ENCODE assay signal across 8 mouse cellular contexts in genomic region chr5:26903786-26904185, GRCm38 (mm10).
DNase-seq lines count a peak whose midpoint lies in the region; ATAC-seq and TF ChIP-seq lines count a peak whose summit lies in the region.

No protein-coding gene starts in this region.

- H3K27ac ChIP-seq in liver, embryonic 12.5 days, result no peak overlapping the region
- H3K27ac ChIP-seq in liver, postnatal 0 days (ENCODE audit: low read depth), result no peak overlapping the region
- H3K27ac ChIP-seq in heart, embryonic 16.5 days (ENCODE audit: low read length), result no peak overlapping the region

- no peaks in the 10 kb centered on the region for H3K36me3 ChIP-seq in liver, embryonic 12.5 days
- no peaks in the 10 kb centered on the region for H3K36me3 ChIP-seq in liver, postnatal 0 days (replicated peaks; ENCODE audit: insufficient read depth, low read length)
- no peaks in the 10 kb centered on the region for H3K36me3 ChIP-seq in heart, embryonic 16.5 days (ENCODE audit: control insufficient read depth, insufficient read depth)

- WGBS in liver, embryonic 12.5 days (ENCODE audit: insufficient replicate concordance), result 6% methylated on average over 9 of the region's 9 CpGs
- WGBS in liver, postnatal 0 days (ENCODE audit: insufficient replicate concordance), result 5% methylated on average over 9 of the region's 9 CpGs
- WGBS in heart, embryonic 16.5 days, result 3% methylated on average over 9 of the region's 9 CpGs

- no peak for TF ChIP-seq EP300 in liver, postnatal 0 days (IDR thresholded peaks at IDR 0.05; ENCODE audit: low read depth)

- H3K4me1 ChIP-seq in liver, embryonic 12.5 days, result no peaks in the 10 kb centered on the region
- no peaks in the 10 kb centered on the region for H3K4me1 ChIP-seq in liver, postnatal 0 days (ENCODE audit: insufficient read depth)
- peaks cover 6% of the 10 kb centered on the region for H3K4me1 ChIP-seq in heart, embryonic 16.5 days (ENCODE audit: control insufficient read depth, insufficient read depth, low read length)

- no peak for DNase-seq in liver, postnatal 0 days
- peak; percentile 69 to 74 for DNase-seq in cerebellum, postnatal 36 days
- peak; percentile 66 to 72 for DNase-seq in left cerebral cortex, postnatal 14 days (ENCODE audit: low spot score in 2 of 2)
- peak; percentile 67 to 68 for DNase-seq in right cerebral cortex, postnatal 10 days (ENCODE audit: low spot score in 2 of 2)
- DNase-seq in thymus, adult 18-20 months, result no peak

- no peak overlapping the region for H3K4me3 ChIP-seq in liver, embryonic 12.5 days
- no peak overlapping the region for H3K4me3 ChIP-seq in liver, postnatal 0 days (ENCODE audit: low read depth, low read length)
- H3K4me3 ChIP-seq in heart, embryonic 16.5 days (ENCODE audit: low read length), result peak overlapping the region; percentile 31

- intact Hi-C loops in left cerebral cortex, postnatal 14 days (cut with DNase I), result loop anchor here (5.0 kb wide), 1 partner anchor 129 kb away; no protein-coding TSS in a partner anchor

- H3K9me3 ChIP-seq in liver, embryonic 12.5 days (replicated peaks), result no peaks in the 10 kb centered on the region
- no peaks in the 10 kb centered on the region for H3K9me3 ChIP-seq in liver, postnatal 0 days (ENCODE audit: low read length)
- H3K9me3 ChIP-seq in heart, embryonic 16.5 days (replicated peaks; ENCODE audit: control insufficient read depth, low read length), result no peaks in the 10 kb centered on the region

- TF ChIP-seq CTCF in liver, postnatal 0 days (IDR thresholded peaks at IDR 0.05; ENCODE audit: low read depth), result no peak

- ATAC-seq in liver, embryonic 12.5 days, result no peak
- no peak for ATAC-seq in liver, postnatal 0 days
- 0 out of 2 replicates have a peak, but pooled peaks have one; percentile 12 for ATAC-seq in heart, embryonic 16.5 days (replicated peaks; ENCODE audit: extremely low read depth, insufficient read depth, low FRiP score)
- no peak for ATAC-seq in granulocyte monocyte progenitor cell, adult 5-6 weeks (replicated peaks; ENCODE audit: poor library complexity, severe bottlenecking)

- no peak overlapping the region for H3K9ac ChIP-seq in liver, embryonic 12.5 days
- no peak overlapping the region for H3K9ac ChIP-seq in liver, postnatal 0 days (replicated peaks)
- H3K9ac ChIP-seq in heart, embryonic 16.5 days (ENCODE audit: low read length), result no peak overlapping the region

- H3K27me3 ChIP-seq in liver, embryonic 12.5 days (replicated peaks), result peaks cover 19% of the 10 kb centered on the region
- no peaks in the 10 kb centered on the region for H3K27me3 ChIP-seq in liver, postnatal 0 days (ENCODE audit: insufficient read depth, low read length)
- H3K27me3 ChIP-seq in heart, embryonic 16.5 days (ENCODE audit: control insufficient read depth, insufficient read depth, low read length), result peaks cover 9% of the 10 kb centered on the region; the same call in 1 of the 2 replicates

- H3K4me2 ChIP-seq in liver, embryonic 12.5 days, result peak overlapping the region; percentile 55; the same call in 1 of the 2 replicates
- no peak overlapping the region for H3K4me2 ChIP-seq in liver, postnatal 0 days (ENCODE audit: low read depth, low read length)
- H3K4me2 ChIP-seq in heart, embryonic 16.5 days (ENCODE audit: low read depth, low read length), result peak overlapping the region; percentile 57

Comparison
In these comparisons a context has a peak if more than half of its experiments do, and no peak if none do; other contexts are left out.
1. DNase-seq: peak in cerebellum, postnatal 36 days (2 of 2), left cerebral cortex, postnatal 14 days (2 of 2) and right cerebral cortex, postnatal 10 days (2 of 2); none in liver, postnatal 0 days (single experiment) and thymus, adult 18-20 months (0 of 2).